Mouse (Mus musculus): ENCODE results near the gene Osmr. TPM values are rescaled to one million over a fixed set of nuclear protein-coding genes. Genes with fewer than 3 reads are reported as not detected.
A peak's percentile ranks its signal among the peaks of the same experiment; 100 is the strongest.

The Osmr gene
- total and polyA plus RNA-seq, 3 experiments = not detected

DNA sequence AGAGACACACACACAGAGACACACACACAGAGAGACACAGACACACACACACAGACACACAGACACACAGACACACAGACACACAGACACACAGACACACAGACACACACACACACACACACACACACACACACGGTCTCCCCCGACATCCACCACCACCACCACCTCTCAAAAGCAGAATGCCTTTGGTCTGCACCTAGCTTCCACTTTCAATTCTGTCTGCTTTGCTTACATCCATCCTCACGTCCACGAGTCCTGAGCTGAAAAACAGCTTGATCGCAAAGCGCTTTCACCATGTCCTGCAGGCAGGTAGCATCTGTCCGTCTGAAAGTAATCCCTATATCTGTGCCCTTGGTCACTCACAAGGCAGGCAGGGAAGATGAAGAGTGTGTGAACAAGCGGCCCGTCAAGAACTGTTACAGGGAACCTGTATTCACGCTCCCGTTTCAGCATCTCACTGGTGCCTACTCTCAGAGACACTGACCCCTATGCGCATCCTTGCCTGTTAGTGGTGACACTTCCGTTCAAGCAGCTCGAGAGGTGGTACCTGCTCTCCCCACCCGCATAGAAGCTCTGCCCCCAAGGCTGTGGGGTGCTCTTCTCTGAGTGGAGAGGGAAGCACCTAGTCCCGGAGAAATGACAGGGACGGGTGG is 1.5 kb downstream of the Osmr start:
- peak overlapping the region in 1 of 3 experiments; percentile 11 for H3K4me3 ChIP-seq (replicated peaks in 1 of 3; ENCODE audit: low read depth in 2 of 3, low read length in 2 of 3, poor library complexity in 1 of 3)

DNA sequence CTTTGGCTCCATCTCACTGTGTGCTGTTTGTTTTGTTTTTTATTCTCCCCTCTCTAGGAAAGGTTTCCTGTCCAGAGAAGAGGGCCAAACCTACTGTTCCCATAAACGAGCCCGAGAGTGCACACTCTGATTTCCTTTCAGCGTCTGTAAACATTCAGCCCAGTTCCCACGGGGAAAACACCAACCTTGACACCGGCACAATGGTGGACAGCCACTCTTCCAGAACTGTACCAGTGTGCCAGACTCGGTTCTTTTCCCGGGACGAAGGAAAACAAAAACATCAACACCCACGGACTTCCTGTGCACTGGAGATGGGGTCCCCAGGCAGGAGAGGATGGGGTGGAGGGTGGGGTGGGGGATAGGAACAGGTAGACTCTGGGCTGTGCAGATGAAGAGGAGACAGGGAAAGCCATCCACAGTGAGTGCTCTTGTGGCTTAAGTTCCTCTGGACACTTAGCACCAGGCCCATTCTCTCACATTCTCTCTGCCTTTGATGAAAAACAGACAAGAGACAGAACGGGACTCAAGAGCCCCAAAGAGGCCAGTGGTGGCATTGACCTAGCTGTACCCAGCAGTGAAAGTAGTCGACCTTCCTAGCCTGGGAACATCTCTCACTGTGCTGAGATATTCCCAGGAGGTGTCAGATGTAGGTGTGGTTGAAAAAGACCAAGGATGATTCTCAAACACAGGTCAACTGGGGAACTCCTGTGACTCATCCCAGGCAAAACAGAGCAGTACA is 3.0 kb downstream of the Osmr start:
- in situ Hi-C loops (cut with MboI; ENCODE audit: low pct_ligation_motif_present, low pct_unique_long_range_greater_than_20kb, low sequenced_read_pairs) (no loop called here), dilution Hi-C loops (cut with MboI; ENCODE audit: extremely low pct_ligation_motif_present, extremely low pct_unique_long_range_greater_than_20kb, low sequenced_read_pairs) (no loop called here)
- Histone ChIP-seq H3K4me1 (ENCODE audit: control insufficient read depth in 1 of 2, insufficient read depth in 2 of 2) (peaks cover 9 to 14% of the 10 kb centered on the region in 2 experiments), H3K27ac (ENCODE audit: insufficient read depth, low read depth) (no peak overlapping the region), H3K4me3 (replicated peaks in 1 of 3; ENCODE audit: low read depth in 2 of 3, low read length in 2 of 3, poor library complexity in 1 of 3) (no peak overlapping the region), H3K9me3 (replicated peaks; ENCODE audit: low read length) (no peaks in the 10 kb centered on the region), H3K36me3 (replicated peaks in 1 of 2; ENCODE audit: control insufficient read depth in 1 of 2, insufficient read depth in 1 of 2, low read length in 1 of 2) (no peaks in the 10 kb centered on the region), H3K4me2 (ENCODE audit: insufficient read depth, low read depth, poor library complexity, severe bottlenecking) (peak overlapping the region; percentile 59; the same call in 1 of the 2 replicates), H3K9ac (ENCODE audit: insufficient read depth, low read depth) (no peak overlapping the region), H3K27me3 (replicated peaks) (peaks cover 2% of the 10 kb centered on the region), H3K79me2 (replicated peaks; ENCODE audit: control insufficient read depth, extremely low read depth, insufficient read depth, poor library complexity, severe bottlenecking) (no peaks in the 10 kb centered on the region)
- TF ChIP-seq RAD21 (IDR thresholded peaks at IDR 0.05; ENCODE audit: low read depth, low read length) = no peak
- no peak for TF ChIP-seq MEF2A (IDR thresholded peaks at IDR 0.05; ENCODE audit: borderline replicate concordance, low read depth, low read length)
- TF ChIP-seq PAX5 (IDR thresholded peaks at IDR 0.05; ENCODE audit: low read length) = no peak
- no peak for TF ChIP-seq CHD2 (IDR thresholded peaks at IDR 0.05; ENCODE audit: low read length)
- peak; percentile 44; the same call in 1 of the 2 replicates for TF ChIP-seq EP300 (IDR thresholded peaks at IDR 0.05; ENCODE audit: low read length)
- peak; percentile 22; the same call in 1 of the 2 replicates for TF ChIP-seq IRF4 (IDR thresholded peaks at IDR 0.05; ENCODE audit: low read depth, low read length)
- no peak for TF ChIP-seq MAFK (IDR thresholded peaks at IDR 0.05; ENCODE audit: insufficient replicate concordance, low read length)
- peak; percentile 80 for TF ChIP-seq TBP (conservative IDR thresholded peaks at IDR 0.05; ENCODE audit: low read depth, low read length)
- TF ChIP-seq UBTF (IDR thresholded peaks at IDR 0.05; ENCODE audit: low read depth, low read length) = peak; percentile 41; the same call in 1 of the 2 replicates
- no peak for TF ChIP-seq BHLHE40 (IDR thresholded peaks at IDR 0.05; ENCODE audit: low read depth, low read length)
- no peak for DNase-seq (ENCODE audit: extremely low read depth)

More for the DNA sequence above, 1.5 kb downstream of the Osmr start:
- Histone ChIP-seq H3K4me2 (ENCODE audit: insufficient read depth, low read depth, poor library complexity, severe bottlenecking) (peak overlapping the region; percentile 59), H3K36me3 (replicated peaks in 1 of 2; ENCODE audit: control insufficient read depth in 1 of 2, insufficient read depth in 1 of 2, low read length in 1 of 2) (no peaks in the 10 kb centered on the region), H3K9ac (ENCODE audit: insufficient read depth, low read depth) (no peak overlapping the region), H3K27ac (ENCODE audit: insufficient read depth, low read depth) (no peak overlapping the region), H3K9me3 (replicated peaks; ENCODE audit: low read length) (no peaks in the 10 kb centered on the region), H3K27me3 (replicated peaks) (peaks cover 2% of the 10 kb centered on the region), H3K4me1 (ENCODE audit: control insufficient read depth in 1 of 2, insufficient read depth in 2 of 2) (peaks cover 9 to 14% of the 10 kb centered on the region in 2 experiments), H3K79me2 (replicated peaks; ENCODE audit: control insufficient read depth, extremely low read depth, insufficient read depth, poor library complexity, severe bottlenecking) (no peaks in the 10 kb centered on the region)
- DNase-seq (ENCODE audit: extremely low read depth) = no peak
- TF ChIP-seq MEF2A (IDR thresholded peaks at IDR 0.05; ENCODE audit: borderline replicate concordance, low read depth, low read length) (no peak), PAX5 (IDR thresholded peaks at IDR 0.05; ENCODE audit: low read length) (no peak), USF2 (conservative IDR thresholded peaks at IDR 0.05; ENCODE audit: low read depth, low read length) (no peak), SIN3A (IDR thresholded peaks at IDR 0.05; ENCODE audit: low read length) (no peak), CHD1 (IDR thresholded peaks at IDR 0.05; ENCODE audit: low read depth, low read length) (no peak), GABPA (IDR thresholded peaks at IDR 0.05; ENCODE audit: insufficient replicate concordance, low read depth, low read length) (no peak), EP300 (IDR thresholded peaks at IDR 0.05; ENCODE audit: low read length) (no peak), NELFE (IDR thresholded peaks at IDR 0.05; ENCODE audit: low read depth, low read length) (no peak), CHD2 (IDR thresholded peaks at IDR 0.05; ENCODE audit: low read length) (no peak), ZKSCAN1 (IDR thresholded peaks at IDR 0.05; ENCODE audit: borderline replicate concordance, low read depth, low read length) (no peak), BHLHE40 (IDR thresholded peaks at IDR 0.05; ENCODE audit: low read depth, low read length) (no peak), POLR2AphosphoS2 (IDR thresholded peaks at IDR 0.05; ENCODE audit: low read depth, low read length) (no peak), JUND (conservative IDR thresholded peaks at IDR 0.05; ENCODE audit: low read depth, low read length) (no peak), MAX (IDR thresholded peaks at IDR 0.05; ENCODE audit: low read length) (no peak), POLR2A (IDR thresholded peaks at IDR 0.05; ENCODE audit: low read depth, low read length) (no peak), JUN (IDR thresholded peaks at IDR 0.05; ENCODE audit: insufficient read depth, low read depth, low read length) (no peak)
- dilution Hi-C loops (cut with MboI; ENCODE audit: extremely low pct_ligation_motif_present, extremely low pct_unique_long_range_greater_than_20kb, low sequenced_read_pairs) = no loop called here
- in situ Hi-C loops (cut with MboI; ENCODE audit: low pct_ligation_motif_present, low pct_unique_long_range_greater_than_20kb, low sequenced_read_pairs) = no loop called here

Data from CH12.LX (cell line).